Mouse (Mus musculus) adrenal gland, postnatal 36 days (tissue): ENCODE results near the gene Kcnq1. TPM values are rescaled to one million over a fixed set of nuclear protein-coding genes. Genes with fewer than 3 reads are reported as not detected.

Experiments
- DNase-seq, 2 experiments: peaks; one replicate each; pipeline ENCODE4 v3.0.0; 2021; ENCODE audit warnings: mixed read lengths in 1 of 2
- total RNA-seq, 2 experiments: library from RNA; stranded (reverse); gene quantifications; 2 replicates each; pipeline ENCODE4 v1.2.3; 2021

The Kcnq1 gene
- total RNA-seq, 2 experiments from 2014 or later = 2.9 to 7.6 TPM

- peak; percentile 56 to 73 for DNase-seq
Measured at GRCm38 (mm10) chr7:143313572-143314319, 207.6 kb downstream of the Kcnq1 start.

GRCm38 (mm10) chr7:143318512-143318911, 212.3 kb downstream of the Kcnq1 start:
- DNase-seq = no peak

GRCm38 (mm10) chr7:143320367-143320766, 214.2 kb downstream of the Kcnq1 start:
- DNase-seq = no peak

- DNase-seq = no peak
Measured at GRCm38 (mm10) chr7:143325051-143325450, 218.9 kb downstream of the Kcnq1 start.

GRCm38 (mm10) chr7:143328185-143328915, 222.2 kb downstream of the Kcnq1 start:
- DNase-seq = no peak

- no peak for DNase-seq
Measured at GRCm38 (mm10) chr7:143329110-143329810, 223.1 kb downstream of the Kcnq1 start.

GRCm38 (mm10) chr7:143333040-143333439, 226.9 kb downstream of the Kcnq1 start:
- DNase-seq = no peak

- no peak for DNase-seq
Measured at GRCm38 (mm10) chr7:143333604-143334003, 227.4 kb downstream of the Kcnq1 start.

- DNase-seq = no peak
Measured at GRCm38 (mm10) chr7:143338690-143339089, 232.5 kb downstream of the Kcnq1 start.

- peak in 1 of 2 experiments; percentile 8 for DNase-seq
Measured at GRCm38 (mm10) chr7:143340601-143341281, 234.6 kb downstream of the Kcnq1 start.

GRCm38 (mm10) chr7:143341301-143341980, 235.3 kb downstream of the Kcnq1 start:
- DNase-seq = no peak

GRCm38 (mm10) chr7:143343781-143344306, 237.7 kb downstream of the Kcnq1 start:
- no peak for DNase-seq

- DNase-seq = no peak
Measured at GRCm38 (mm10) chr7:143349287-143349686, 243.1 kb downstream of the Kcnq1 start.

GRCm38 (mm10) chr7:143349848-143350247, 243.7 kb downstream of the Kcnq1 start:
- DNase-seq = no peak

GRCm38 (mm10) chr7:143355831-143356230, 249.7 kb downstream of the Kcnq1 start:
- DNase-seq = no peak

- DNase-seq = no peak
Measured at GRCm38 (mm10) chr7:143357109-143357508, 250.9 kb downstream of the Kcnq1 start.

- no peak for DNase-seq
Measured at GRCm38 (mm10) chr7:143357831-143358230, 251.7 kb downstream of the Kcnq1 start.

GRCm38 (mm10) chr7:143359762-143360161, 253.6 kb downstream of the Kcnq1 start:
- DNase-seq = no peak

GRCm38 (mm10) chr7:143360776-143361175, 254.6 kb downstream of the Kcnq1 start:
- peak; percentile 16 to 32 for DNase-seq

- DNase-seq = no peak
Measured at GRCm38 (mm10) chr7:143364092-143364832, 258.1 kb downstream of the Kcnq1 start.
